Mouse (Mus musculus): ENCODE measurements around the gene Gatb.

The Gatb gene

GRCm38 (mm10) chr3:85655538-85655937 lies 81.6 kb downstream of the Gatb start:
- Histone ChIP-seq H3K9me3 (ENCODE audit: low read length) (no peaks in the 10 kb centered on the region), H3K4me1 (replicated peaks; ENCODE audit: low read depth, low read length) (no peaks in the 10 kb centered on the region), H3K4me3 (replicated peaks; ENCODE audit: low read length) (no peak overlapping the region), H3K27me3 (ENCODE audit: insufficient read depth, low read length) (no peaks in the 10 kb centered on the region), H3K36me3 (ENCODE audit: insufficient read depth, low read length) (peaks cover 32% of the 10 kb centered on the region)
- TF ChIP-seq POU5F1 (IDR thresholded peaks at IDR 0.05; ENCODE audit: borderline replicate concordance, low read length) (no peak), CTCF (conservative IDR thresholded peaks at IDR 0.05; ENCODE audit: low read length) (no peak), NANOG (IDR thresholded peaks at IDR 0.05; ENCODE audit: borderline replicate concordance, low read length) (no peak)

- H3K27me3 ChIP-seq (ENCODE audit: insufficient read depth, low read length) = peaks cover 11% of the 10 kb centered on the region; the same call in 1 of the 2 replicates
- no peaks in the 10 kb centered on the region for H3K9me3 ChIP-seq (ENCODE audit: low read length)
- no peak overlapping the region for H3K4me3 ChIP-seq (replicated peaks; ENCODE audit: low read length)
- peaks cover 5% of the 10 kb centered on the region; the same call in 1 of the 2 replicates for H3K36me3 ChIP-seq (ENCODE audit: insufficient read depth, low read length)
- TF ChIP-seq POU5F1 (IDR thresholded peaks at IDR 0.05; ENCODE audit: borderline replicate concordance, low read length) = no peak
- TF ChIP-seq CTCF (conservative IDR thresholded peaks at IDR 0.05; ENCODE audit: low read length) = no peak
- no peak for TF ChIP-seq NANOG (IDR thresholded peaks at IDR 0.05; ENCODE audit: borderline replicate concordance, low read length)
- H3K4me1 ChIP-seq (replicated peaks; ENCODE audit: low read depth, low read length) = no peaks in the 10 kb centered on the region
These were observed 85.8 kb downstream of the Gatb start for GRCm38 (mm10) chr3:85659681-85660080.

GRCm38 (mm10) chr3:85661926-85662813 lies 88.3 kb downstream of the Gatb start:
- H3K4me3 ChIP-seq (replicated peaks; ENCODE audit: low read length) = no peak overlapping the region
- H3K4me1 ChIP-seq (replicated peaks; ENCODE audit: low read depth, low read length) = no peaks in the 10 kb centered on the region
- no peaks in the 10 kb centered on the region for H3K9me3 ChIP-seq (ENCODE audit: low read length)
- no peak for TF ChIP-seq POU5F1 (IDR thresholded peaks at IDR 0.05; ENCODE audit: borderline replicate concordance, low read length)
- no peak for TF ChIP-seq NANOG (IDR thresholded peaks at IDR 0.05; ENCODE audit: borderline replicate concordance, low read length)
- TF ChIP-seq CTCF (conservative IDR thresholded peaks at IDR 0.05; ENCODE audit: low read length) = no peak
- H3K36me3 ChIP-seq (ENCODE audit: insufficient read depth, low read length) = no peaks in the 10 kb centered on the region
- H3K27me3 ChIP-seq (ENCODE audit: insufficient read depth, low read length) = peaks cover 11% of the 10 kb centered on the region; the same call in 1 of the 2 replicates

DNA sequence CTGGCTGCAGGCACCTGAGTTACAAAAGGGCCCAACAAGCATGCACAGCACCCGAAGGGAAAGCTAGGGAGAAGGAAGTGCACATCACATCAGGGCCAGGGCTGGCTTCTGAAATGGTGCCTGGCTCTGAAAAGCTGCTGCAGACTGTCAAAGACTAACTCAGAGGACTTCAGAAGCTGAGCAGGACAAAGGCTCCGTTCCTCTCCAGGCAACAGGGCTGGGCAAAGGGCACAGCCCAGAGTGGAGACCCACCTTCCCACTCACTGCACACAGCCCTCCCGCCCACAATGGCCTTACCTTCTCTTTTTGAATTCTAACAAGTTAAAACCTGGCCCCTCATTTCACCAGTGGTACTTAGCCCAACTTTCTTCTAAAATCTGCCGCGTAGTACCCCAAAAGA lies 89.9 kb downstream of the Gatb start:
- H3K27me3 ChIP-seq (ENCODE audit: insufficient read depth, low read length) = peaks cover 11% of the 10 kb centered on the region; the same call in 1 of the 2 replicates
- H3K9me3 ChIP-seq (ENCODE audit: low read length) = no peaks in the 10 kb centered on the region
- H3K4me1 ChIP-seq (replicated peaks; ENCODE audit: low read depth, low read length) = no peaks in the 10 kb centered on the region
- H3K4me3 ChIP-seq (replicated peaks; ENCODE audit: low read length) = no peak overlapping the region
- H3K36me3 ChIP-seq (ENCODE audit: insufficient read depth, low read length) = no peaks in the 10 kb centered on the region
- no peak for TF ChIP-seq CTCF (conservative IDR thresholded peaks at IDR 0.05; ENCODE audit: low read length)
- TF ChIP-seq POU5F1 (IDR thresholded peaks at IDR 0.05; ENCODE audit: borderline replicate concordance, low read length) = no peak
- TF ChIP-seq NANOG (IDR thresholded peaks at IDR 0.05; ENCODE audit: borderline replicate concordance, low read length) = no peak

DNA sequence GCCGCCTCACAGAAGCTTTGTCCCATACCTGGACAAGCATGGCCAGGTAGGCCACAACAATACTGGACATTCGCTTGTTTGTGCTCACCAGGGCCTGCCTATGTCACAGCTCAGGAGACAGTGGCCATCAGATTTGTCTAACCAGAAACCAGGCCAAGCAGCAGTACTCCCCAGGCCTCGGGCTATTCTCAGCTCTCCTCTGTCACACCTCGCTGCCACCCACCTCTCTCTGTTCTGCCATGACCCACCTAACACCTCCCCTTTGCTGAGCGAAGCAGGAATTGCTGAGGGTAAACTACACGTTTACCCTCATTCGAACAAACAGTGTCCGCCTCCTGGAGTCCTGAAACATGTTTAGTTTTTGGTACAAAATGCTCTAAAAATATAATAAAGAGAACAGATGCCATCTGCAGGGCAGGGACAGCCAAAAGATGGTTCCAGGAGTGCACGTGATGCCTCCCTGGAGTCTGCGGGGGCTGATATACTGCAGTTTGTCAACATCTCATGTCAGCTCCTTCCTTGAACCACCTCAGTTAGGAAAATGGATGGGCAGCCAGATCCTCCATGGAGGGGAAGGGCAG lies 90.8 kb downstream of the Gatb start:
- no peaks in the 10 kb centered on the region for H3K9me3 ChIP-seq (ENCODE audit: low read length)
- peaks cover 11% of the 10 kb centered on the region; the same call in 1 of the 2 replicates for H3K27me3 ChIP-seq (ENCODE audit: insufficient read depth, low read length)
- H3K36me3 ChIP-seq (ENCODE audit: insufficient read depth, low read length) = no peaks in the 10 kb centered on the region
- no peaks in the 10 kb centered on the region for H3K4me1 ChIP-seq (replicated peaks; ENCODE audit: low read depth, low read length)
- no peak overlapping the region for H3K4me3 ChIP-seq (replicated peaks; ENCODE audit: low read length)
- TF ChIP-seq POU5F1 (IDR thresholded peaks at IDR 0.05; ENCODE audit: borderline replicate concordance, low read length) (no peak), NANOG (IDR thresholded peaks at IDR 0.05; ENCODE audit: borderline replicate concordance, low read length) (no peak), CTCF (conservative IDR thresholded peaks at IDR 0.05; ENCODE audit: low read length) (no peak)

- H3K4me3 ChIP-seq (replicated peaks; ENCODE audit: low read length) = no peak overlapping the region
- no peaks in the 10 kb centered on the region for H3K36me3 ChIP-seq (ENCODE audit: insufficient read depth, low read length)
- H3K9me3 ChIP-seq (ENCODE audit: low read length) = no peaks in the 10 kb centered on the region
- no peak for TF ChIP-seq CTCF (conservative IDR thresholded peaks at IDR 0.05; ENCODE audit: low read length)
- TF ChIP-seq POU5F1 (IDR thresholded peaks at IDR 0.05; ENCODE audit: borderline replicate concordance, low read length) = no peak
- TF ChIP-seq NANOG (IDR thresholded peaks at IDR 0.05; ENCODE audit: borderline replicate concordance, low read length) = no peak
- H3K4me1 ChIP-seq (replicated peaks; ENCODE audit: low read depth, low read length) = no peaks in the 10 kb centered on the region
- H3K27me3 ChIP-seq (ENCODE audit: insufficient read depth, low read length) = peaks cover 11% of the 10 kb centered on the region
These were observed 92.2 kb downstream of the Gatb start for GRCm38 (mm10) chr3:85666166-85666565.

DNA sequence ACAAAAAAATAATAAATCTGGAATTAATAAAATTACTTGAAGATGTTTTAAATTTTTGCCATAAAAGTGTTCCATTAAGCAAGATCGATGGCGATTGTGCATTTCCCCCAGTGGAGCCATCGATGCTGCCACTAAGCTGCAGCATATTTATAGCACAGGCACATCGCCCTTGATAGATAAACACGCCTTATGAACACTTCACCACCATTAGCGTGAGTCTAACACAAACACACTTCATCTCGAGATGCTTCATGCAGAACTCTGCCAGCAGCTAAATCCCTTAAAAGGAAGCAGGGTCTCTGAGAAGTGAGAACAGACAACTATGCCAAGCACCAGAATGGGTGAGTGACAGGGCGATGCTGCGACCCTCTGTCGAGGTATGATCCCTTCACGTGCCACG lies 92.8 kb downstream of the Gatb start:
- no peak overlapping the region for H3K4me3 ChIP-seq (replicated peaks; ENCODE audit: low read length)
- no peaks in the 10 kb centered on the region for H3K4me1 ChIP-seq (replicated peaks; ENCODE audit: low read depth, low read length)
- H3K27me3 ChIP-seq (ENCODE audit: insufficient read depth, low read length) = peaks cover 11% of the 10 kb centered on the region
- TF ChIP-seq POU5F1 (IDR thresholded peaks at IDR 0.05; ENCODE audit: borderline replicate concordance, low read length) (no peak), CTCF (conservative IDR thresholded peaks at IDR 0.05; ENCODE audit: low read length) (no peak)
- no peaks in the 10 kb centered on the region for H3K36me3 ChIP-seq (ENCODE audit: insufficient read depth, low read length)
- H3K9me3 ChIP-seq (ENCODE audit: low read length) = no peaks in the 10 kb centered on the region

DNA sequence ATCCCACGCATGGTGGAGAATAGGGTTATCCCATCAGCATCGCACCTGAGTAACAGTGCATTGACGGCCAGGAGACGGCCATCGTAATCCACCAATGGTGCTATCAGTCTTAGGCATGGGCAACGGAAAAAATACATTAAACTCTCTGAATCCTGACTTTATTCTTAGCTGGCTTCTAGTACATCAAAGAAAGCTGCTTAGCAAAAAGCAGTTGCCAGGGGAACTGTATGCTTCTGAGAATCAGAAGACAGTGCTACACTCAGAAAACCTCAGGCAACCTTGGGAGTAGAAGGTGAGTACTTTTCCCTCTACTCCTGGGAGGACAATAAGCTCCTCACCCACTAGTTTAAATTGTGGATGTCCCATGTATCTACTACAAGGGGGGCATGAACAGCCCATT lies 93.8 kb downstream of the Gatb start:
- no peaks in the 10 kb centered on the region for H3K4me1 ChIP-seq (replicated peaks; ENCODE audit: low read depth, low read length)
- TF ChIP-seq POU5F1 (IDR thresholded peaks at IDR 0.05; ENCODE audit: borderline replicate concordance, low read length) = no peak
- no peak for TF ChIP-seq NANOG (IDR thresholded peaks at IDR 0.05; ENCODE audit: borderline replicate concordance, low read length)
- TF ChIP-seq CTCF (conservative IDR thresholded peaks at IDR 0.05; ENCODE audit: low read length) = no peak
- H3K9me3 ChIP-seq (ENCODE audit: low read length) = no peaks in the 10 kb centered on the region
- H3K4me3 ChIP-seq (replicated peaks; ENCODE audit: low read length) = no peak overlapping the region
- peaks cover 15% of the 10 kb centered on the region for H3K27me3 ChIP-seq (ENCODE audit: insufficient read depth, low read length)
- H3K36me3 ChIP-seq (ENCODE audit: insufficient read depth, low read length) = no peaks in the 10 kb centered on the region
